Mouse (Mus musculus): ENCODE results near the gene Gm20696.

The Gm20696 gene

GRCm38 (mm10) chr6:99575633-99576032 lies 91.0 kb downstream of the Gm20696 start:
- DNase-seq (ENCODE audit: extremely low spot score, low read depth, low spot score), result no peak

GRCm38 (mm10) chr6:99573343-99573742 lies 93.3 kb downstream of the Gm20696 start:
- no peak for DNase-seq (ENCODE audit: extremely low spot score, low read depth, low spot score)

GRCm38 (mm10) chr6:99572071-99572470 lies 94.5 kb downstream of the Gm20696 start:
- no peak for DNase-seq (ENCODE audit: extremely low spot score, low read depth, low spot score)

GRCm38 (mm10) chr6:99566921-99567320 lies 99.7 kb downstream of the Gm20696 start:
- DNase-seq (ENCODE audit: extremely low spot score, low read depth, low spot score), result no peak

- DNase-seq (ENCODE audit: extremely low spot score, low read depth, low spot score), result no peak
Observed at GRCm38 (mm10) chr6:99564766-99565165, 101.8 kb downstream of the Gm20696 start.

- DNase-seq (ENCODE audit: extremely low spot score, low read depth, low spot score), result no peak
Observed at GRCm38 (mm10) chr6:99556950-99557349, 109.6 kb downstream of the Gm20696 start.

GRCm38 (mm10) chr6:99552816-99553215 lies 113.8 kb downstream of the Gm20696 start:
- no peak for DNase-seq (ENCODE audit: extremely low spot score, low read depth, low spot score)

- no peak for DNase-seq (ENCODE audit: extremely low spot score, low read depth, low spot score)
Observed at GRCm38 (mm10) chr6:99546416-99546815, 120.2 kb downstream of the Gm20696 start.

GRCm38 (mm10) chr6:99545437-99545836 lies 121.2 kb downstream of the Gm20696 start:
- DNase-seq (ENCODE audit: extremely low spot score, low read depth, low spot score), result no peak

- DNase-seq (ENCODE audit: extremely low spot score, low read depth, low spot score), result no peak
Observed at GRCm38 (mm10) chr6:99541105-99541504, 125.5 kb downstream of the Gm20696 start.

GRCm38 (mm10) chr6:99540653-99541052 lies 125.9 kb downstream of the Gm20696 start:
- DNase-seq (ENCODE audit: extremely low spot score, low read depth, low spot score), result no peak

- no peak for DNase-seq (ENCODE audit: extremely low spot score, low read depth, low spot score)
Observed at GRCm38 (mm10) chr6:99540146-99540545, 126.5 kb downstream of the Gm20696 start.

GRCm38 (mm10) chr6:99538194-99538941 lies 128.2 kb downstream of the Gm20696 start:
- no peak for DNase-seq (ENCODE audit: extremely low spot score, low read depth, low spot score)

- DNase-seq (ENCODE audit: extremely low spot score, low read depth, low spot score), result no peak
Observed at GRCm38 (mm10) chr6:99534211-99534745, 132.3 kb downstream of the Gm20696 start.

- no peak for DNase-seq (ENCODE audit: extremely low spot score, low read depth, low spot score)
Observed at GRCm38 (mm10) chr6:99532458-99532857, 134.1 kb downstream of the Gm20696 start.

GRCm38 (mm10) chr6:99528972-99529371 lies 137.6 kb downstream of the Gm20696 start:
- no peak for DNase-seq (ENCODE audit: extremely low spot score, low read depth, low spot score)

- no peak for DNase-seq (ENCODE audit: extremely low spot score, low read depth, low spot score)
Observed at GRCm38 (mm10) chr6:99527457-99528105, 139.0 kb downstream of the Gm20696 start.

- no peak for DNase-seq (ENCODE audit: extremely low spot score, low read depth, low spot score)
Observed at GRCm38 (mm10) chr6:99525351-99525750, 141.2 kb downstream of the Gm20696 start.

GRCm38 (mm10) chr6:99523679-99524370 lies 142.8 kb downstream of the Gm20696 start:
- no peak for DNase-seq (ENCODE audit: extremely low spot score, low read depth, low spot score)

GRCm38 (mm10) chr6:99523109-99523632 lies 143.4 kb downstream of the Gm20696 start:
- peak; percentile 72 for DNase-seq (ENCODE audit: extremely low spot score, low read depth, low spot score)

- DNase-seq (ENCODE audit: extremely low spot score, low read depth, low spot score), result peak; percentile 44
Observed at GRCm38 (mm10) chr6:99522359-99523108, 144.1 kb downstream of the Gm20696 start, which contains the start of gene Foxp1. Gene Foxp1 (minus strand): TSS chr6:99522721.

All from hindlimb bud, embryonic 11.5 days (tissue).